Mouse (Mus musculus) brain, embryonic 14.5 days (tissue): ENCODE results near the gene Marcksl1.
A peak's percentile ranks its signal among the peaks of the same experiment; 100 is the strongest.

Source experiments
- CTCF ChIP-seq: fragments of 200-500 bp; IDR thresholded peaks from 2 replicates; pipeline ENCODE4 v1.5.1; 2012; ENCODE audit warnings: inconsistent platforms, mild to moderate bottlenecking, moderate library complexity, borderline replicate concordance; ENCODE audit not compliant: insufficient read depth, insufficient read length; ENCODE audit errors: extremely low read depth
- POLR2A ChIP-seq: fragments of 200-500 bp; IDR thresholded peaks from 2 replicates; pipeline ENCODE4 v1.6.1; 2012; ENCODE audit warnings: mild to moderate bottlenecking, inconsistent platforms, borderline replicate concordance; ENCODE audit not compliant: poor library complexity, insufficient read depth, insufficient read length, severe bottlenecking; ENCODE audit errors: extremely low read depth

GRCm38 (mm10) chr4:129542592-129543141, 29.3 kb downstream of the Marcksl1 start, which contains the start of gene Hdac1:
- TF ChIP-seq POLR2A, result 0 out of 2 replicates have a peak, but pooled peaks have one; percentile 26
- no peak for TF ChIP-seq CTCF
